Mouse (Mus musculus): ENCODE data around the gene Pax7.

Gene Pax7

DNA sequence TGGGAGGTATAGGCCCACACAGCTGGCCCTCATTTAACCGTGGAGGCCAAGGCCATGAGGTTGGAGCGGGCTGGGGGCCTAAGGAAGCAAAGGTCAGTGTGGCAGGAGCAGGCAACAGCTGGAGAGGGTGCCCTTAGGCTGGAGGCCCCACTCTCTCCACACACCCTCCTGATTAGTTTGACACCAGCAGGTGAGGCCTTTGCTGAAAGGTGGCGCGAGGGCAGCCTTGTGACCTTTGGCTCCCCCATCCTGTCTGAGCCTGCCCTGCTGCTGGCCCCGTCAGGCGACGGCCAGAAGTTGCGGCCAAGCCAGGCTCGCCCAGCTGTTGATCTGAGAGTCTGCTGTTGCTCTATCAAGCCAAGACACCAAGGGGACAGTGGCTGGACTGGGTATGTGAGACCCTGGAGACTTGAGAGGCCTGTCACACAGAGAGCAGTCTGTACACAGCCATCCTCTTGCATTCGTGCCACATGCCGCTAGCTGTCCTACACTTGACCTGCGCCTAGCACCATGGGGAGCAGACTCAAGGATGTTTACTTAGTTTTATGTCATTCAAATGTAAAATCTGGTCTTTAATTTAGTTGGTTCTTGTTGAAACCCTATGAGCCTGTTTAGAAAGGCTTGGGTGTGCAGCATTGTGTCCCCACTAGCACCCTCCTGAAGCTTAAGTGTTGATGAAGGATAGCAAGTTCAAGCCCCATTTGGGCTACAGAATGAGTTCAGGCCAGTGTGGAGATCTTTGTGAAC lies 86.0 kb downstream of the Pax7 start:
- peak in 1 of 2 experiments; percentile 3 for DNase-seq

DNA sequence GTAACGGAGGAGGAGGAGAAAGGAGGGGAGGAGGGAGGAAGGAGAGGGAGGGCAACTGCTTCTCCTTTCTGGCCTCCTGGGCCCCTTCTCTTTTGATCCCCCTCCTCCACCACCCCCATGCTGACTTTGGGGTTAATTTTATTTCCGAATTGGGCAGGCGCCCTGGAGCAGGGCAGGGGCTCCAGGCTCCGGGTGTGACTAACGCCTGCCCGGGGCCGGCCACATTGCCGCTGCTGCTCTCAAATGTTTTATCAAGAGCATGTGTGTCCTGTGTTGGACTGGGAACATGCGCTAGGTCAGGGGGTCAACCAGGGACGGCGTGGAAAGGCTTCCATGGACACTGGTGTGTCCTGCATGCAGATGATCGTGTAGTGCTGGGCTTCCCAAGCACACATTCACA lies 87.2 kb downstream of the Pax7 start:
- no peak for DNase-seq

DNA sequence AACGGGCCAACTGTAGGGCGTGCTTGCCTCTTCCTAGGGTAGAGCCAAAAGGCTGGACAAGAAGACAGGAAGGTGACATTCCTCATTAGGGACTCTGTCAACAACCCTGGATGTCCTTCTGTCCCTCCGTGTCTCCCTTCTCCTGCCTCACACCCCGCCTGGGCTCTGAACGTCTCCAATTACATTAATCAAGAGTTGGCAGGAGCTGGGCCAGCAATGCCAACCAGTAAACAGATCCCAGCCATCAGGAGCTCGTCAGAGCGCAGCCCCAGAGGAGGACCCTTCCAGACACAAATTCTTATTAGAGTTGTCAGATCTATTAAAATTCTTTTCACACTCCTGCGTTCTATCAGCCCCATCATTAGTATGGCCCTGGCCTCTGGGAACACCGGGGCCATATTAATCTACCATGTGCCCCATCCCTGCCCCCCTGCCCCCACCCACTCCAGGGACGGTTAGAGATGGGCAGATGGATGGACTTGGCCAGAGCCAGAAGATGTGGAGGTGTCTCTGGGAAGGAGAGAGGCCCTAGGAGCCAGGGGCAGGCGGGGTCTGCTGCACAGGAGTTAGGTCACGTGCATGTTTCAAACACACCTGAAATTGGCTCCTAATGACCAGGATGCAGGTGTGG lies 88.4 kb downstream of the Pax7 start:
- no peak for DNase-seq

- DNase-seq = no peak
These were observed 89.7 kb downstream of the Pax7 start for GRCm38 (mm10) chr4:139743626-139744025.

DNA sequence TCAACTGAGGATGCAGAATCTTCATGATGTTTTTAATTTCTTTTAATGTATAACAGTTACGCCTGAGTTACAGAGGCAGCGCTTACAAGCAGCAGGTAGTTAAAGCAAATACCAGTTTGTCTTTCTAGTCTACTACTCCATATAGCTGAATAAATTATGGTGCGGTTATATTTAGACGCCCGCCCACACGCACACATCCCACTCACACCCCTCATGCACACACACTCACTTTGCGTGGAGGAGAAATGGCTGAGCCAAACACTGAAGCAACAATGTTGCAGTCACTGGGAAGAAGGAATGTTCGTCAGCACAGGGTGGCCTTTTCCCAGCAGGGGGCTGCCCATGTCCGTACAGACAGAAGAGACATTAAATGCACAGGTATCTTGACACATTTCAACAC lies 96.3 kb downstream of the Pax7 start:
- no peak for DNase-seq

DNA sequence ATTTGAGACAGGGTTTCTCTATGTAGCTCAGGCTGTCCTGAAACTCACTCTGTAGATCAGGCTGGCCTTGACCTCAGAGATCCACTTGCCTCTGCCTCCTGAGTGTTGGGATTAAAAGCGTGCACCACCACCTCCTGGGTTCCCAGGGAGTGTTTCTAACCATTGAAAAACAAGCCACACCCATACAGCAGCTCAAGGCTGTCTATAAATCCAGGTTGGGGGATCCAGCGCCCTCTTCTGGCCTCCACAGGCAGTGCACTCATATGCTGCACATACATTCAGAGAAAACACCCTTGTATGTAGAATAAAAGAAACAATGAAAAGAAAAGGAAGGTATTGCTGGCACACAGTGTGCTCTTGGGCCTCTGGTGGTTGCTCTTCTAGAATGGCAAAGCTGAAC lies 106.2 kb downstream of the Pax7 start:
- DNase-seq = no peak

- DNase-seq = no peak
These were observed 107.9 kb downstream of the Pax7 start for GRCm38 (mm10) chr4:139725421-139725820.

DNA sequence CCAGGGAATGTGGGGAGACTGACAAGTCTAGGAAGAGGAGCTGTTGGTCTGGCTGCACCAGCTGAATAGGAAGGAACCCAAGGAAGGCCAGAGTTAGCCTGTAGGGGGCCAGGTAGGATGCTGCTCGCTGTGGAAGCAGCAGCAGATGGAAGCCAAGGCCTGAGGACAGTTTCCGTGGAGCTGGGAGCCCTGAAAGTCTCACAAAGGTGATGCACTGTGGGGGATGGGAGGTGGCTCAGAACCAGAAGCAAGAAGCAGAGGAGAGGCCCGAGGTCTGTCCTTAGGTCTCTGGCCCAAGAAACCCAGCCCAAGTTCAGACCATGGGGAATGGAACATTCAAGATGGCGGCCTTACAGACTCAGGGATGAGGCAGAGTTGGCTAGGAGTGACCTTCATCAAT lies 109.0 kb downstream of the Pax7 start:
- DNase-seq = no peak

DNA sequence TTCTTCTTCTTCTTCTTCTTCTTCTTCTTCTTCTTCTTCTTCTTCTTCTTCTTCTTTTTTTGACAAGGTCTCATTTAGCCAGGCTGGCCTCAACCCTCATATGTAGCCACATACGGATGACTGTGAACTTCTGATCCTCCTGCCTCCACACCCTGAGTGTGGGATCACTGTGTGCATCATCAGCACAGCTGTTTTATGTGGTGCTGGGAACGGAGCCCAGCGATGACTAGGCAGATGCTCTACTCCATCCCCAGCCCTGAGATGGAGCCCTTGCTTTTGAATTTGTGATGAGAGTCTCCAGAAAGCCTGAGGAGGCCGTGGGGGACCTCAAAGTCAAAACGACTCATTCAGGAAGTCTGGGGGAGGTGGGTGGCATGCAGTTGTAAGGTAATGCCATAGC lies 114.3 kb downstream of the Pax7 start:
- DNase-seq = no peak

GRCm38 (mm10) chr4:139716477-139717169 lies 116.7 kb downstream of the Pax7 start:
- DNase-seq = no peak

DNA sequence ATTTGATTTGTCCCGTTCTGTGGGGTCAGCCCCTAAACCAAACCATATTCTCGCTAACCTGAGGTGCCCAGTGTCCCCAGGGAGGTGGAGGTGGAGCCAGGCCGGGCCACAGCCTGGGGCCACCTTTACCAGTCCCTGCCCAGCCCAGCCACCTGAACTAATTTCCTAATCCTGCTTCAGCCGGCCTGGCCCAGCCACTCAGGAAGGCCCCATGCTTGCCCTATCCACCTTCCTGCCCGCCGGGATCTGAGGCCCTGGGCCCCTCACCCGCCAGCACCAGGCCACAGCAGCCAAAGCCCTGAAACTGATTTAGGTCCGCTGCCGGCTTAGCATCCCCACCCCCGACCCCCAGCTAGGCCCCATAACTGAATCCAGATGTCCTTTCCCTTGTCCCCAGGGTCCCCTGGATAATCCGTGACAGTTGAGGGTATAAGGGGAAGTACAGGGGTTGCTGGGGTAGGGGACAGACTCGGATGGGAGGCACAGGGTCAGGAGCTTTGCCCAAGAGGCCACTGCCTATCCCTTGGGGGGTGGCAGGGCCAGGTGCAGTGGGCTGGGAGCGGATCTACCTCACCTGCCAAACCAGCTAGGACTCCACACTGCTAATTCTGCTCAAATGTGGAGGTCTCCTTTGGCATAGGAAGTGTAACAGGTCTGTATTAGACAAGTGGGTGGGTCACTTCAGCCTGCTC lies 117.9 kb downstream of the Pax7 start:
- no peak for DNase-seq

GRCm38 (mm10) chr4:139710467-139711334 lies 122.6 kb downstream of the Pax7 start:
- DNase-seq = no peak

- no peak for DNase-seq
These were observed 127.3 kb downstream of the Pax7 start for GRCm38 (mm10) chr4:139705986-139706385.

- DNase-seq = no peak
These were observed 129.9 kb downstream of the Pax7 start for GRCm38 (mm10) chr4:139703468-139703867.

- DNase-seq = no peak
These were observed 130.4 kb downstream of the Pax7 start for GRCm38 (mm10) chr4:139702914-139703313.

DNA sequence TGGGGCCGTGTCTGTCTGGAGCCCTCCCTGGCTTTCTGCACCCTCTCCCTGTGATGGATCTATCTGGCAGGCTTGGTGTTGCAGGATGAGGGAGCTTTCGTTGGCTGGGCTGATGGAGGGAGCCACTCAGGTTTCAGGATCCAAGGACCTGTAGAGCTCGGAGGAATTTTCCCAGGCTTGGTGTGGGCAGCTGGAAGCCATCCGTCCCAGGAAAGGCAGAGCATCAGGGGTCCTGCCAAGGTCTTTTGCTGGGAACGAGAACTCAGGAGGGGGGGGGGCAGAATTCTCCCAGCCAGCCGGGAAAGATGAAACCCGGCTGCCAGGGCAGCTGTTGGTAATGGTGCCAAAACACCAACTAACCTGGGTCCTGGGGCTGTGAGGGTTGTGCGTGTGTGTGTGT lies 134.7 kb downstream of the Pax7 start:
- DNase-seq = no peak

DNA sequence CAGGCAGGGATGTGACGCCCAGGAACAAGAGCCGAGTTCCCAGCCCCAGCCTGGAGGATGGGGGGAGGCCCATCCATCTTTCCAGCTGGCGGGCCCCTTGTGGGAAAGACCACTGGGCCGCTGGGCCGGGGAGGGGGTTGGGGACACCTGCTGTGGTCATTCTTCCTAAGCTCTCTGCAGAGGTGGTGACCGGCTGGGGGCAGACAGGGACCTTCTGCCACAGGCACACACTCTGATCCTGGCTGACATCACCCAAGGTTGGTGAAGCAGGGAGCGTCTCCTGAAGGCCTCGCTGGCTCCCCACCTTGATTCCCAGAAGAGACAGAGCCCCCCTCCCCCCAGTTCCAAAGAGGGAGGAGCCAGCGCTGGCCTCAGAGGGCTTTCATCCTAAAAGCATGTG lies 135.6 kb downstream of the Pax7 start:
- DNase-seq = no peak

DNA sequence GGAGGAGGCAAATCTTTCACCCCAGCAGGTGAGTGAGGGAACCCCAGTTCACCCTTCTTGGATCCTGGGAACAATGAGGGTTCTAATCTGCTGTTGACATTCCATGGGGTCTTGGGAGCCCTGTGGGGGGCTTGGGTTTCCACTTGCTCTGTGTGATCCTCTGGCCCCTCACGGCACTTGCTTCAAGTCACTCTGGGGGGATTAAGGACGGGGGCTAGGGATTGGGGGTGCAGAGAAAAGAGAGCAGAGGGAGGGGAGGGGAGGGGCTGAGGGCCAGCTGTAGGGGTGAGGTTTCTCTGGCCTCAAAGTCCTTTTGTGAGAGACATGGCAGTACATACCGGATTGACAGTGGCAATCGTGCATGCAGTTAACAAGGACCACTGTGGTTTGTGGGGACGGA lies 140.0 kb downstream of the Pax7 start:
- DNase-seq = no peak

DNA sequence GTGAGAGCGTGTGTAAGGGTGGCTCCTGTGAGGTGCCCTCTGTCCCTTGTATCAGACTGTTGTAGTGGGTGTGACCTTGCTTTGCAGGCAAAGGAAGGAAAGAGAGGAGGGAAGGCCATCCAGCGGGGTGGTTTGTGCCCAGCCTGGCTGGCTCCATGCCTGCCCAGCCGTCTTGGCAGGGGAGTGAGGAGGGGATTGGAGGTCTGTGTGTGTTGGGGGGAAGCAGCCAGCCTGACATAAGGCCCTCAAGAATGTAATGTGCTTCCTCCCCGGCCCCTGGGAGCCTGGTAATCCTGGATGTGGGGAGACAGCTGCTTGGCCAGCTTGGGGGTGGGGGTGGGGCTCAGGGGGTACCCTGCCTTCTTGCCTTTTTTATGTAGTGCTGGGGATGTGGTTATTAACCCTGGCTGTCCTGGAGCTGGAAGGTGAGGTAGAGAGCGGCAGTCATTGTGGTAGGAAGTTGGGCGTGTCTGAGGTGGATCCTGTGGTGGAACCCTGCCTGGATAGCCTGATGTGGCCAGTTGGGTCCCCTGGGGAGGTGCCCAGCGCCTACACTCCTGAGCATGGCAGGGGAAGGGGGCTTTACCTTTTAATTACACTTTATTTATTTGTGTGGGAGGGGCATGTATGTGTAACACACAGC lies 143.6 kb downstream of the Pax7 start:
- no peak for DNase-seq

DNA sequence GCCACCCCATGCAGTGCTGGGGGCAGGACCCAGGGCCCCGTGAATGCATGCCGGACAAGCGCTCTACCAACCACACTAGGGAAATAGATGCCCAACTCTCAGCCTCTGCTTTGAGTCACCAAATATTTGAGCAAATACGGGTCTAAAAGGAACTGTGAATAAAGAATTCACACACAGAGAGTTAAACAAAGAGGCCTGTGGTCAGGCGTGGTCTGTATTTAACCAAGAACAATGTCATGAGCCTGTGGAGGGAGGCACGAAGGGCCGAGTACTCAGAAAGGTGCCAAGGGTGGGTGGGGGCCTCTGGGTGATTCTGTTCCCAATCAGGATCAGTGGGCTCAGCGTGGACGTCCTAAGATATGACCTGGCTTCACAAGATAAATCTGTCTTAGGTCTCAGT lies 145.3 kb downstream of the Pax7 start:
- peak in 1 of 2 experiments; percentile 17 for DNase-seq
